Mouse (Mus musculus): ENCODE measurements around the gene Urb2.

DNA sequence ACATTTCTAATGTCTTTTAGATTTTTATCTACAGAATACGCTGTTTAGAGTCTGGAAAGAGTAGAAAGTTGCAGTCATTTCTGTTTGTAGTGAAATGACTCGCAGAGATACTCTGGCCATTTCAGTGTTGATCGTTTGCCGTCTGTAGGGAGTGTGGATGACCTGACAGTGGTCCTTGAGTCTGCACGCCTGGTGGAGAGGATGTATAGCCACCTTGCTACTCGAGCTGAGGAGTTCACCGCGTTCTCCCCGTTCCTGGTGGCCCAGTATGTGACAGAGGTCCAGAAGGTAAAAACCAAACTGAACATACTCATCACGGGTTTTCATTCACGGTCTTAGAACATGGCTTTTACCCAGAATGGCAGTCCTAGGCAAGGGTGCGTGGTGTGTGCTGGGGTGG, 23.6 kb downstream of the Urb2 start:
- TF ChIP-seq POLR2A (IDR thresholded peaks at IDR 0.05; ENCODE audit: borderline replicate concordance, control insufficient read depth, low read depth, low read length) (no peak), CTCF (IDR thresholded peaks at IDR 0.05; ENCODE audit: control insufficient read depth, insufficient read depth, low read length) (no peak)

Measured in bone marrow, adult 2 months (tissue).